Mouse (Mus musculus) kidney, adult 2 months (tissue): ENCODE data around the gene Gdf11. TPM values are rescaled to one million over a fixed set of nuclear protein-coding genes. Genes with fewer than 3 reads are reported as not detected.

ENCODE experiments used
- DNase-seq: peaks from one replicate; pipeline ENCODE4 v3.0.0; 2021
- H3K27ac ChIP-seq: fragments of 200-500 bp; 2 replicates; pipeline ENCODE4 v1.5.1; 2012; ENCODE audit warnings: low read depth, low read length, control low read depth, inconsistent platforms; ENCODE audit not compliant: insufficient read depth
- H3K27me3 ChIP-seq: fragments of 200-500 bp; replicated peaks from 2 replicates; pipeline ENCODE4 v1.6.1; 2012; ENCODE audit warnings: mild to moderate bottlenecking, moderate library complexity, low read length, inconsistent platforms; ENCODE audit not compliant: control insufficient read depth, insufficient read depth
- H3K36me3 ChIP-seq: fragments of 200-500 bp; 2 replicates; pipeline ENCODE4 v1.6.1; 2012; ENCODE audit warnings: mild to moderate bottlenecking, moderate library complexity, low read length, inconsistent platforms; ENCODE audit not compliant: control insufficient read depth, insufficient read depth
- H3K4me1 ChIP-seq: fragments of 200-500 bp; 2 replicates; pipeline ENCODE4 v1.6.1; 2011; ENCODE audit warnings: low read length; ENCODE audit not compliant: control insufficient read depth, insufficient read depth
- H3K4me3 ChIP-seq: fragments of 200-500 bp; 2 replicates; pipeline ENCODE4 v1.5.1; 2011; ENCODE audit warnings: mild to moderate bottlenecking, low read depth, low read length, control low read depth; ENCODE audit not compliant: insufficient read depth
- CTCF ChIP-seq: fragments of 200-500 bp; conservative IDR thresholded peaks from 2 replicates; pipeline ENCODE4 v1.5.1; 2011; ENCODE audit warnings: low read depth, mild to moderate bottlenecking, control low read depth, low read length, moderate library complexity, mixed read lengths; ENCODE audit not compliant: insufficient read depth, insufficient read length
- POLR2A ChIP-seq: fragments of 200-500 bp; IDR thresholded peaks from one replicate; pipeline ENCODE4 v1.6.1; 2011; ENCODE audit warnings: low read depth, low read length, control low read depth
- WGBS: fragments of 180-500 bp; shearing (Covaris S2); methylation state at CpG from one replicate; pipeline ENCODE4 v1.1.7; 2018; 5-methylcytosine and 5-hydroxymethylcytosine counted together
- polyA plus RNA-seq: library from polyadenylated mRNA; depleted of rRNA; stranded (reverse); fragments of >200 nt; gene quantifications from 2 replicates; pipeline ENCODE4 v1.2.3, GENCODE M21; 2012; rRNA removed

Gdf11 gene
- polyA plus RNA-seq, 1 experiment = 2.5 TPM

- H3K4me1 ChIP-seq = peaks cover 2% of the 10 kb centered on the region; the same call in 1 of the 2 replicates
- no peak for TF ChIP-seq POLR2A
- TF ChIP-seq CTCF = no peak
- peaks cover 2% of the 10 kb centered on the region; the same call in 1 of the 2 replicates for H3K36me3 ChIP-seq
- no peak overlapping the region for H3K4me3 ChIP-seq
- DNase-seq = peak; percentile 69
- H3K27me3 ChIP-seq = no peaks in the 10 kb centered on the region
- WGBS = 28% methylated on average over 2 of the region's 2 CpGs
- H3K27ac ChIP-seq = no peak overlapping the region
Observed at GRCm38 (mm10) chr10:128848426-128848825, 43.1 kb downstream of the Gdf11 start.

- peaks cover 2% of the 10 kb centered on the region; the same call in 1 of the 2 replicates for H3K4me1 ChIP-seq
- whole genome bisulfite sequencing = 95% methylated on average over 4 of the region's 4 CpGs
- TF ChIP-seq POLR2A = no peak
- TF ChIP-seq CTCF = no peak
- no peaks in the 10 kb centered on the region for H3K27me3 ChIP-seq
- no peak overlapping the region for H3K4me3 ChIP-seq
- H3K27ac ChIP-seq = no peak overlapping the region
- peaks cover 5% of the 10 kb centered on the region; the same call in 1 of the 2 replicates for H3K36me3 ChIP-seq
- no peak for DNase-seq
Observed at GRCm38 (mm10) chr10:128846664-128847063, 44.9 kb downstream of the Gdf11 start.

- H3K36me3 ChIP-seq = peaks cover 5% of the 10 kb centered on the region; the same call in 1 of the 2 replicates
- no peak for TF ChIP-seq POLR2A
- TF ChIP-seq CTCF = 0 out of 2 replicates have a peak, but pooled peaks have one; percentile 7
- H3K4me1 ChIP-seq = peaks cover 2% of the 10 kb centered on the region; the same call in 1 of the 2 replicates
- WGBS = 34% methylated on average over 2 of the region's 2 CpGs
- DNase-seq = peak; percentile 52
- no peaks in the 10 kb centered on the region for H3K27me3 ChIP-seq
- no peak overlapping the region for H3K27ac ChIP-seq
- H3K4me3 ChIP-seq = no peak overlapping the region
Observed at GRCm38 (mm10) chr10:128845516-128845915, 46.0 kb downstream of the Gdf11 start.

DNA sequence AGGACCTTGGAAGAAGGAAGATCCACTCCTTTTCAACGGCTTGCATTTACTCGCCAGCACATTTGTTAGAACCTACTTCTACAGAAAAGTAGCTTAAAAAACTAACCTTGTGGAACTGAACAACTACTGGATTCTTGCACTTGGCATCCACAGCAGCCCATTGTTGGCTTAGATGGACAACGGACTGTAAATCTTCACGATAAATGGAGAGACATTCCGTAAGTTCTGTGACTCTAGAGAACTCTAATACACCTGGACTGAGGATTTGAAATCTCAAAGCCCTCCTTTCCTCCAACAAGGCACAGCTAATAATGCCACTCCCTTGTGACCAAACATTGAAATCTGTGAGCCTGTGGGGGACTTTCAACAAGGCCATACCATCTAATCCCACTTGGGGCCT lies 48.3 kb downstream of the Gdf11 start:
- no peak for DNase-seq
- H3K36me3 ChIP-seq = peaks cover 6% of the 10 kb centered on the region
- TF ChIP-seq CTCF (no peak), POLR2A (no peak)
- no peak overlapping the region for H3K27ac ChIP-seq
- H3K27me3 ChIP-seq = no peaks in the 10 kb centered on the region
- WGBS = 90% methylated on average over 5 of the region's 5 CpGs
- no peak overlapping the region for H3K4me3 ChIP-seq
- peaks cover 2% of the 10 kb centered on the region; the same call in 1 of the 2 replicates for H3K4me1 ChIP-seq

GRCm38 (mm10) chr10:128840612-128841011 lies 50.9 kb downstream of the Gdf11 start:
- Histone ChIP-seq H3K4me3 (no peak overlapping the region), H3K36me3 (peaks cover 8% of the 10 kb centered on the region), H3K4me1 (no peaks in the 10 kb centered on the region), H3K27ac (no peak overlapping the region), H3K27me3 (no peaks in the 10 kb centered on the region)
- TF ChIP-seq POLR2A = no peak
- no peak for TF ChIP-seq CTCF
- no peak for DNase-seq

DNA sequence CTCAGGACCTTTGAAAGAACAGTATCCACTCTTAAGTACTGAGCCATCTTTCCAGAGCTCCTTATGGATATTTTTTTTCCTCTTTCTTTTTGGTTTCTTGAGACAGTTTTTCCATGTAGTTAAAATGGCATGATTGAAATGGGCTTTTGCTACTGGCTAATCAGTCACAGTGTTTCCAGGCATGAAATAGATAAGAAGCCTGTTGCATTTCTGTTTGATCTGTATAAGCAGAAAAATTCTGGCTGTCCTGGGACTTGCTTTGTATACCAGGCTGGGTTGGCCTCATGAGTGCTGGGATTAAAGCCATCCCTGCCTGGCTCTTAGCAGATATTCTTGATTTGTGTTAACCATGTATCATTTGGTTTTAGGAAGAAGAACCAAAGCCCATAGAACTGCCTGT lies 52.1 kb downstream of the Gdf11 start:
- Histone ChIP-seq H3K4me3 (no peak overlapping the region), H3K36me3 (peaks cover 8% of the 10 kb centered on the region), H3K27me3 (no peaks in the 10 kb centered on the region), H3K27ac (no peak overlapping the region), H3K4me1 (no peaks in the 10 kb centered on the region)
- TF ChIP-seq POLR2A = no peak
- no peak for TF ChIP-seq CTCF
- no peak for DNase-seq

DNA sequence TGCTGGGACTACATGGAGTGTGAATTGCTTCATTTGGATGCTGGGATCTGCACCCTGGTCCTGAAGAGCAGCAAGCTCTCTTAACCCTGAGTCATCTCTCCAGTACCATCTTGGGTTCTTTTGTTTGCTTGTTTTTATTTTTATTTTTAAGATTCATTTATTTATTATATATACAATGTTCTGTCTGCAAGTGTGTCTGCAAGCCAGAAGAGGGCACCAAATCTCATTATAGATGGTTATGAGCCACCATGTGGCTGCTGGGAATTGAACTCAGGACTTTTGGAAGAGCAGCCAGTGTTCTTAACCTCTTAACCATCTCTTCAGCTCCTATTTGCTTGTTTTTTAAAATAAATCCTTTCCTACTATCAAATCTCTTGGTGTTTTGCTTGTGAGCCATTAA lies 54.1 kb downstream of the Gdf11 start:
- peaks cover 3% of the 10 kb centered on the region for H3K36me3 ChIP-seq

More for the DNA sequence above, 54.1 kb downstream of the Gdf11 start:
- TF ChIP-seq CTCF (no peak), POLR2A (no peak)
- H3K27me3 ChIP-seq = no peaks in the 10 kb centered on the region
- H3K4me3 ChIP-seq = no peak overlapping the region
- no peaks in the 10 kb centered on the region for H3K4me1 ChIP-seq
- no peak for DNase-seq
- no peak overlapping the region for H3K27ac ChIP-seq

Other genes starting within 250 kb of the Gdf11 start
- gene Ikzf4, start 245.7 kb downstream of the Gdf11 start, polyA plus RNA-seq = 2.9 and 3.2 TPM in 2 replicates
- 76.3 and 84.1 TPM in 2 replicates for gene Suox, start 217.6 kb downstream of the Gdf11 start, polyA plus RNA-seq
- gene Rab5b, start 195.5 kb downstream of the Gdf11 start, polyA plus RNA-seq = 101 and 111 TPM in 2 replicates
- 0.61 and 1.0 TPM in 2 replicates for gene Pmel, start 187.5 kb downstream of the Gdf11 start, polyA plus RNA-seq
- 12.4 and 12.7 TPM in 2 replicates for gene Cdk2, start 186.7 kb downstream of the Gdf11 start, polyA plus RNA-seq
- 17.4 and 24.5 TPM in 2 replicates for gene Dgka, start 146.9 kb downstream of the Gdf11 start, polyA plus RNA-seq
- gene Pym1, start 143.8 kb downstream of the Gdf11 start, polyA plus RNA-seq = 17.6 and 20.0 TPM in 2 replicates
- 1.7 and 2.5 TPM in 2 replicates for gene Mmp19, start 100.8 kb downstream of the Gdf11 start, polyA plus RNA-seq
- gene Dnajc14, start 87.7 kb downstream of the Gdf11 start, polyA plus RNA-seq = 16.2 and 17.3 TPM in 2 replicates
- gene Tmem198b, start 87.3 kb downstream of the Gdf11 start, polyA plus RNA-seq = 10.0 and 11.8 TPM in 2 replicates
- gene Sarnp, start 74.4 kb downstream of the Gdf11 start, polyA plus RNA-seq = 5.6 and 13.7 TPM in 2 replicates
- 82.9 and 92.1 TPM in 2 replicates for gene Ormdl2, start 70.1 kb downstream of the Gdf11 start, polyA plus RNA-seq
- 713 and 847 TPM in 2 replicates for gene Cd63, start 9.3 kb upstream of the Gdf11 start, polyA plus RNA-seq
- 38.9 and 46.0 TPM in 2 replicates for gene Rdh5, start 31.2 kb upstream of the Gdf11 start, polyA plus RNA-seq
- 339 and 365 TPM in 2 replicates for gene Bloc1s1, start 32.3 kb upstream of the Gdf11 start, polyA plus RNA-seq
- gene Itga7, start 42.1 kb upstream of the Gdf11 start, polyA plus RNA-seq = 14.6 and 17.8 TPM in 2 replicates
- gene Mettl7b, start 69.3 kb upstream of the Gdf11 start, polyA plus RNA-seq = 234 and 269 TPM in 2 replicates
- not detected in 2 replicates for gene Olfr9, start 97.7 kb upstream of the Gdf11 start, polyA plus RNA-seq
- gene Olfr763, start 119.1 kb upstream of the Gdf11 start, polyA plus RNA-seq = not detected in 2 replicates
- not detected in 2 replicates for gene Olfr764-ps1, start 148.2 kb upstream of the Gdf11 start, polyA plus RNA-seq
- not detected in 2 replicates for gene Olfr765, start 158.3 kb upstream of the Gdf11 start, polyA plus RNA-seq
- not detected in 2 replicates for gene Olfr766-ps1, start 177.3 kb upstream of the Gdf11 start, polyA plus RNA-seq
- gene Olfr767, start 191.2 kb upstream of the Gdf11 start, polyA plus RNA-seq = not detected in 2 replicates
- gene Olfr768, start 207.7 kb upstream of the Gdf11 start, polyA plus RNA-seq = not detected in 2 replicates
- gene Olfr769, start 226.1 kb upstream of the Gdf11 start, polyA plus RNA-seq = not detected in 2 replicates
- not detected in 2 replicates for gene Olfr770, start 247.3 kb upstream of the Gdf11 start, polyA plus RNA-seq